Mouse (Mus musculus) layer of hippocampus, postnatal 36 days (tissue): ENCODE data around the gene Pfdn4. TPM values are rescaled to one million over a fixed set of nuclear protein-coding genes. Genes with fewer than 3 reads are reported as not detected.

Source experiments
- DNase-seq, 2 experiments: peaks; one replicate each; pipeline ENCODE4 v3.0.0; 2022
- total RNA-seq, 2 experiments: library from RNA; stranded (reverse); gene quantifications; 2 replicates each; pipeline ENCODE4 v1.2.3; 2021

Pfdn4 gene
- total RNA-seq, 2 experiments from 2014 or later = 31.0 to 31.7 TPM

- DNase-seq = no peak
Measured at GRCm38 (mm10) chr2:170552088-170552487, 55.9 kb downstream of the Pfdn4 start.

GRCm38 (mm10) chr2:170563956-170564855 is 68.0 kb downstream of the Pfdn4 start:
- no peak for DNase-seq

- DNase-seq = no peak
Measured at GRCm38 (mm10) chr2:170564995-170565394, 68.8 kb downstream of the Pfdn4 start.

Other genes with a start within 250 kb of the Pfdn4 start
- gene Bcas1, start 68.6 kb upstream of the Pfdn4 start, total RNA-seq = 10 to 100 TPM; 72.5 to 80.1 TPM
- not detected for gene Cyp24a1, start 717 bp downstream of the Pfdn4 start, total RNA-seq
- gene 4930470P17Rik, start 105.6 kb downstream of the Pfdn4 start, total RNA-seq = not detected
- 10 to 100 TPM; 14.6 to 15.6 TPM for gene Dok5, start 235.4 kb downstream of the Pfdn4 start, total RNA-seq